Comparison of ENCODE assay signal across 8 mouse cellular contexts in the genomic region with DNA sequence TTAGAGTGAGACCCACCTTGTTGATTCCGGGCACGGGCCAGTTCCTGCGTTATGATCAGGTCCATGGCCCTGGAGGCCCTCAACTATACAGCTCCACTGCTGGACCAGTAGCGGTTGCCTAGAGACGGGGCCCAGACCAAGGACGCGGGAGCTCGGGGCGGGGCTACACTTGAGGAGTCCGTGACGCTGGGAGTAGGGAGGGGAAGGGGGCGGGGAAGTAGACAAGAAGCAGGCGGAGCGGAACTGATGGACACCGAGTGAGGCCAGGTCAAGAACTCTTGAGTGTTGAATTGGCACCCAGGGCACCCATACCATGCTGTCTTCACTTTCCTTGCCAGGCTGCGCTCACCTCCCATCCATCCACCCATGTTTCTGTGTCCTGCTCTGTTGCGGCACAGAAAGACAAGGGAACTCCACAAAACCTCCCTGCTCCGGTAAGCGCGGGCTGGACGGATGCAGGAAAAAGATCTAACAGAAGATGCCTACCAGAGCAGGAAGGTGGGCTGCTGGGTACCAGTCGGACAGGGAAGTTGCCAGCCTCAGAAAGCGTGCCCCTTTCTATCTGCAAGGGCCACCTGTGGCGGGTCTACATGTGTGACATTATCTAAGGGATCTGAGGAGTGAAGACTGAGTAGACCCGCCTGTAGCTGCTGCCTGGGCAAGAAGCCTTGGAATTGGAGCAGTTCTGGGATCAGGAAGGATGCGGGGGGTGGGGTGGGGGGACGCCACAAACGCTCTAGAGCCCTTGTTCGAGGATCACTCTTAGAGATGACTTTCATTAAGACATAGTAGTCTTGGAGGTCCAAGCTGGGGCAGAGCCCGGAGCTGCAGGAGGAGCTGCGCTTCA. TPM values are rescaled to one million over a fixed set of nuclear protein-coding genes. Genes with fewer than 3 reads are reported as not detected.
A peak's percentile ranks its signal among the peaks of the same experiment; 100 is the strongest.
DNase-seq lines count a peak whose midpoint lies in the region; ATAC-seq and TF ChIP-seq lines count a peak whose summit lies in the region.

A gene (minus strand): TSS at position 112 of the 847 bp plus-strand sequence.

- peaks cover 9 to 25% of the 10 kb centered on the region in 2 experiments for H3K4me1 ChIP-seq in CH12.LX (ENCODE audit: control insufficient read depth in 1 of 2, insufficient read depth in 2 of 2)
- peaks cover 17% of the 10 kb centered on the region; the same call in 1 of the 2 replicates for H3K4me1 ChIP-seq in forebrain, embryonic 13.5 days
- peaks cover 10% of the 10 kb centered on the region for H3K4me1 ChIP-seq in liver, embryonic 15.5 days (replicated peaks)
- peaks cover 8% of the 10 kb centered on the region for H3K4me1 ChIP-seq in neural tube, embryonic 12.5 days

- ATAC-seq in forebrain, embryonic 13.5 days = peak; percentile 91
- peak; percentile 60 for ATAC-seq in liver, embryonic 15.5 days (ENCODE audit: insufficient read depth)
- ATAC-seq in neural tube, embryonic 12.5 days (ENCODE audit: low FRiP score, low read depth) = peak; percentile 91

- 1% methylated on average over 29 of the region's 31 CpGs for WGBS in forebrain, embryonic 13.5 days
- 2% methylated on average over 31 of the region's 31 CpGs for WGBS in liver, embryonic 15.5 days (ENCODE audit: insufficient replicate concordance)
- 1% methylated on average over 31 of the region's 31 CpGs for WGBS in neural tube, embryonic 12.5 days

- H3K4me3 ChIP-seq in CH12.LX (replicated peaks in 1 of 3; ENCODE audit: low read depth in 2 of 3, low read length in 2 of 3, poor library complexity in 1 of 3) = peak within 1 kb of the TSS; percentile 63 to 83 (median 71)
- peak within 1 kb of the TSS; percentile 59 for H3K4me3 ChIP-seq in forebrain, embryonic 13.5 days
- H3K4me3 ChIP-seq in liver, embryonic 15.5 days (replicated peaks) = peak within 1 kb of the TSS; percentile 54
- peak within 1 kb of the TSS; percentile 47 for H3K4me3 ChIP-seq in neural tube, embryonic 12.5 days

- H3K4me2 ChIP-seq in CH12.LX (ENCODE audit: insufficient read depth, low read depth, poor library complexity, severe bottlenecking) = peak within 1 kb of the TSS; percentile 71
- peak within 1 kb of the TSS; percentile 95 for H3K4me2 ChIP-seq in forebrain, embryonic 13.5 days
- H3K4me2 ChIP-seq in liver, embryonic 15.5 days = peak within 1 kb of the TSS; percentile 75
- H3K4me2 ChIP-seq in neural tube, embryonic 12.5 days (replicated peaks) = peak within 1 kb of the TSS; percentile 91

- in situ Hi-C loops in CH12.LX (cut with MboI; ENCODE audit: low pct_ligation_motif_present, low pct_unique_long_range_greater_than_20kb, low sequenced_read_pairs) = no loop called here

- H3K27ac ChIP-seq in CH12.LX (ENCODE audit: insufficient read depth, low read depth) = peak within 1 kb of the TSS; percentile 57; the same call in 1 of the 2 replicates
- H3K27ac ChIP-seq in forebrain, embryonic 13.5 days = peak within 1 kb of the TSS; percentile 11
- no peak within 1 kb of the TSS for H3K27ac ChIP-seq in liver, embryonic 15.5 days (replicated peaks)
- no peak within 1 kb of the TSS for H3K27ac ChIP-seq in neural tube, embryonic 12.5 days

- peaks cover 0 to 3% of the 10 kb centered on the region in 2 experiments for H3K36me3 ChIP-seq in CH12.LX (replicated peaks in 1 of 2; ENCODE audit: control insufficient read depth in 1 of 2, insufficient read depth in 1 of 2, low read length in 1 of 2)
- no peaks in the 10 kb centered on the region for H3K36me3 ChIP-seq in forebrain, embryonic 13.5 days (ENCODE audit: poor library complexity, severe bottlenecking)
- no peaks in the 10 kb centered on the region for H3K36me3 ChIP-seq in liver, embryonic 15.5 days (replicated peaks)
- H3K36me3 ChIP-seq in neural tube, embryonic 12.5 days = no peaks in the 10 kb centered on the region

- no peaks in the 10 kb centered on the region for H3K79me2 ChIP-seq in CH12.LX (replicated peaks; ENCODE audit: control insufficient read depth, extremely low read depth, insufficient read depth, poor library complexity, severe bottlenecking)

- intact Hi-C loops in heart, postnatal 10 days (cut with DNase I) = loop anchor here (1.0 kb wide), 1 partner anchor 36 kb away; no protein-coding TSS in a partner anchor

- no peak for TF ChIP-seq EP300 in CH12.LX (IDR thresholded peaks at IDR 0.05; ENCODE audit: low read length)

- H3K9me3 ChIP-seq in CH12.LX (replicated peaks; ENCODE audit: low read length) = no peaks in the 10 kb centered on the region
- no peaks in the 10 kb centered on the region for H3K9me3 ChIP-seq in forebrain, embryonic 13.5 days (replicated peaks)
- H3K9me3 ChIP-seq in liver, embryonic 15.5 days (replicated peaks) = no peaks in the 10 kb centered on the region
- no peaks in the 10 kb centered on the region for H3K9me3 ChIP-seq in neural tube, embryonic 12.5 days

- peak within 1 kb of the TSS; percentile 59 for H3K9ac ChIP-seq in CH12.LX (ENCODE audit: insufficient read depth, low read depth)
- peak within 1 kb of the TSS; percentile 65 for H3K9ac ChIP-seq in forebrain, embryonic 13.5 days
- H3K9ac ChIP-seq in liver, embryonic 15.5 days = 0 out of 2 replicates have a peak within 1 kb of the TSS, but pooled peaks have one; percentile 11
- peak within 1 kb of the TSS; percentile 64 for H3K9ac ChIP-seq in neural tube, embryonic 12.5 days

- H3K27me3 ChIP-seq in CH12.LX (replicated peaks) = no peaks in the 10 kb centered on the region
- H3K27me3 ChIP-seq in forebrain, embryonic 13.5 days = peaks cover 14% of the 10 kb centered on the region; the same call in 1 of the 2 replicates
- H3K27me3 ChIP-seq in liver, embryonic 15.5 days = peaks cover 16% of the 10 kb centered on the region
- peaks cover 7% of the 10 kb centered on the region; the same call in 1 of the 2 replicates for H3K27me3 ChIP-seq in neural tube, embryonic 12.5 days (replicated peaks)

- peak; percentile 88 for DNase-seq in CH12.LX (ENCODE audit: extremely low read depth)
- peak; percentile 65 for DNase-seq in c-Kit-positive CD71-negative TER-119-negative erythroid progenitor cells, embryonic 14.5 days (ENCODE audit: low read depth)
- DNase-seq in heart, postnatal 10 days = peak; percentile 82 to 83
- DNase-seq in kidney, postnatal 4 days = peak; percentile 89 to 93
- peak; percentile 57 to 58 for DNase-seq in thymus, adult 18-20 months

- peak; percentile 39 for TF ChIP-seq POLR2A in CH12.LX (IDR thresholded peaks at IDR 0.05; ENCODE audit: low read depth, low read length)

- TF ChIP-seq RAD21 in CH12.LX (IDR thresholded peaks at IDR 0.05; ENCODE audit: low read depth, low read length) = no peak

- TF ChIP-seq CTCF in CH12.LX (conservative IDR thresholded peaks at IDR 0.05 in 1 of 2, IDR thresholded peaks at IDR 0.05 in 1 of 2; ENCODE audit: low read depth in 2 of 2, low read length in 2 of 2) = no peak

- dilution Hi-C loops in CH12.LX (cut with MboI; ENCODE audit: extremely low pct_ligation_motif_present, extremely low pct_unique_long_range_greater_than_20kb, low sequenced_read_pairs) = no loop called here

TF ChIP-seq in CH12.LX, 34 proteins besides CTCF, POLR2A, EP300 and RAD21:
- TF ChIP-seq TBP (conservative IDR thresholded peaks at IDR 0.05; ENCODE audit: low read depth, low read length) (no peak), TCF12 (IDR thresholded peaks at IDR 0.05; ENCODE audit: low read depth, low read length) (no peak), JUN (IDR thresholded peaks at IDR 0.05; ENCODE audit: insufficient read depth, low read depth, low read length) (no peak), ELF1 (IDR thresholded peaks at IDR 0.05; ENCODE audit: low read depth, low read length) (peak; percentile 37; the same call in 1 of the 2 replicates), ZC3H11A (IDR thresholded peaks at IDR 0.05; ENCODE audit: low read depth, low read length) (no peak), E2F4 (IDR thresholded peaks at IDR 0.05; ENCODE audit: insufficient replicate concordance, low read depth, low read length) (no peak), USF2 (conservative IDR thresholded peaks at IDR 0.05; ENCODE audit: low read depth, low read length) (no peak), NELFE (IDR thresholded peaks at IDR 0.05; ENCODE audit: low read depth, low read length) (no peak), ZNF384 (IDR thresholded peaks at IDR 0.05; ENCODE audit: low read depth, low read length) (no peak), PAX5 (IDR thresholded peaks at IDR 0.05; ENCODE audit: low read length) (no peak), MEF2A (IDR thresholded peaks at IDR 0.05; ENCODE audit: borderline replicate concordance, low read depth, low read length) (no peak), KAT2A (IDR thresholded peaks at IDR 0.05; ENCODE audit: insufficient replicate concordance, low read length) (no peak), CHD2 (IDR thresholded peaks at IDR 0.05; ENCODE audit: low read length) (no peak), SIN3A (IDR thresholded peaks at IDR 0.05; ENCODE audit: low read length) (peak; percentile 65), USF1 (IDR thresholded peaks at IDR 0.05; ENCODE audit: low read depth, low read length) (no peak), MAFK (IDR thresholded peaks at IDR 0.05; ENCODE audit: insufficient replicate concordance, low read length) (no peak), POLR2AphosphoS2 (IDR thresholded peaks at IDR 0.05; ENCODE audit: low read depth, low read length) (no peak), MAX (IDR thresholded peaks at IDR 0.05; ENCODE audit: low read length) (no peak), JUND (conservative IDR thresholded peaks at IDR 0.05; ENCODE audit: low read depth, low read length) (no peak), BHLHE40 (IDR thresholded peaks at IDR 0.05; ENCODE audit: low read depth, low read length) (no peak), MXI1 (IDR thresholded peaks at IDR 0.05; ENCODE audit: low read depth, low read length) (peak; percentile 71; the same call in 1 of the 2 replicates), ETS1 (conservative IDR thresholded peaks at IDR 0.05; ENCODE audit: low read depth, low read length) (no peak), MAZ (IDR thresholded peaks at IDR 0.05; ENCODE audit: low read depth, low read length) (0 out of 2 replicates have a peak, but pooled peaks have one; percentile 45), CHD1 (IDR thresholded peaks at IDR 0.05; ENCODE audit: low read depth, low read length) (no peak), NRF1 (IDR thresholded peaks at IDR 0.05; ENCODE audit: low read depth, low read length) (no peak), IRF4 (IDR thresholded peaks at IDR 0.05; ENCODE audit: low read depth, low read length) (peak; percentile 47; the same call in 1 of the 2 replicates)

RNA-seq across cellular contexts. Expression of the gene that starts here (rescaled TPM):
- total RNA-seq in CH12.LX (2012; rRNA removed) (0.04 and 0.13 TPM in 2 replicates), CH12.LX (2014; rRNA removed) (0.11 TPM in 1 of 2 replicates, not detected in the other)
- 0.11 and 0.29 TPM in 2 replicates for polyA plus RNA-seq in CH12.LX (2012; ENCODE audit: insufficient read length, low read depth)
- 1.4 and 1.6 TPM in 2 replicates for polyA plus RNA-seq in forebrain, embryonic 13.5 days (2015; fragmentation: Nextera tagmentation; extraction: Ambion mirVana)
- under 1 TPM in 1 of 2 experiments, not detected in 1; 0.31 TPM for total RNA-seq in heart, postnatal 10 days (2021)
- polyA plus RNA-seq in liver, embryonic 15.5 days (2015; fragmentation: Nextera tagmentation; extraction: Ambion mirVana) = not detected in 2 replicates
- polyA plus RNA-seq in neural tube, embryonic 12.5 days (2016; fragmentation: Nextera tagmentation; extraction: Ambion mirVana) = 0.49 and 0.50 TPM in 2 replicates

Comparison
In these comparisons a context has a peak if more than half of its experiments do, and no peak if none do; other contexts are left out.
1. Peak in DNase-seq, H3K4me3 ChIP-seq, H3K27ac ChIP-seq, H3K9ac ChIP-seq and H3K4me2 ChIP-seq in CH12.LX; RNA of the gene not detected or under 1 TPM.
2. Peak in DNase-seq in heart, postnatal 10 days; RNA of the gene not detected or under 1 TPM.
3. Peak in ATAC-seq, H3K4me3 ChIP-seq, H3K9ac ChIP-seq and H3K4me2 ChIP-seq in liver, embryonic 15.5 days; RNA of the gene not detected or under 1 TPM.
4. Peak in ATAC-seq, H3K4me3 ChIP-seq, H3K9ac ChIP-seq and H3K4me2 ChIP-seq in neural tube, embryonic 12.5 days; RNA of the gene not detected or under 1 TPM.
5. H3K9ac ChIP-seq: peak in every context shown above with its lines; median percentile 65 in forebrain, embryonic 13.5 days; 64 in neural tube, embryonic 12.5 days; 59 in CH12.LX; 11 in liver, embryonic 15.5 days.